Mouse (Mus musculus) olfactory bulb, adult 2 months (tissue): ENCODE measurements around the gene Chtf18.

Experiments
- CTCF ChIP-seq: fragments of 200-500 bp; IDR thresholded peaks from 2 replicates; pipeline ENCODE4 v1.5.1; 2012; ENCODE audit warnings: low read depth, mild to moderate bottlenecking, low read length, moderate library complexity; ENCODE audit not compliant: insufficient read depth
- POLR2A ChIP-seq: fragments of 200-500 bp; IDR thresholded peaks from 2 replicates; pipeline ENCODE4 v1.6.1; 2012; ENCODE audit warnings: mild to moderate bottlenecking, low read depth, low read length, moderate library complexity; ENCODE audit not compliant: insufficient read depth

- TF ChIP-seq CTCF (no peak), POLR2A (no peak)
Measured at GRCm38 (mm10) chr17:25711136-25711535, 16.1 kb downstream of the Chtf18 start.
